Mouse (Mus musculus) left cerebral cortex, postnatal 10 days (tissue): ENCODE measurements around the gene Frmd5. TPM values are rescaled to one million over a fixed set of nuclear protein-coding genes. Genes with fewer than 3 reads are reported as not detected.

Experiments used
- DNase-seq, 2 experiments: peaks; one replicate each; pipeline ENCODE4 v3.0.0; 2021 to 2022; ENCODE audit warnings: low spot score in 2 of 2, mixed read lengths in 1 of 2; ENCODE audit errors: extremely low spot score in 1 of 2
- intact Hi-C: fragments of 180-260 bp; cut with DNase I; formaldehyde crosslinking; loops from one replicate; pipeline ENCODE4 v1.15.1; 2025
- total RNA-seq, 2 experiments: library from RNA; stranded (reverse); gene quantifications; 2 replicates each; pipeline ENCODE4 v1.2.3; 2021

Frmd5 gene
- total RNA-seq, 2 experiments from 2014 or later: 44.0 to 46.4 TPM

DNA sequence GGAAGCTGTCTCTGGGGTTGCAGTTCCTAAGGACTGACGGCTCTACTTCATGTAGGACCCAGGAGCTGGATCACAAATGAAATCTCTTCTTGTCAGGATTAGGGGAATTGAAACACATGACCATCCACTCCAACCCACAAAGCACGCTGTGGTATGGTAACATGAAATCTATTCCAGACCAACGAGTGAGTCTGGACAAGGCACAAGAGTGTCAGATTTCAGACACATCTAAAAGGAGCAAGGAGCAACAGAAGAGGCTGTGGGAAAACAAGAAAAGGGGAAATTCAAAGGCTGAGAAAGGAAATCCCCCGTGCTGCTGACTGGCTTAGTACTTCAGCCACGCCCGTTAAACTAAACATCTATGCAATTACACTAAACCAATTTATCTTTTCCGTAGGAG, 19.6 kb downstream of the Frmd5 start:
- intact Hi-C loops: no loop called here
- no peak for DNase-seq

DNA sequence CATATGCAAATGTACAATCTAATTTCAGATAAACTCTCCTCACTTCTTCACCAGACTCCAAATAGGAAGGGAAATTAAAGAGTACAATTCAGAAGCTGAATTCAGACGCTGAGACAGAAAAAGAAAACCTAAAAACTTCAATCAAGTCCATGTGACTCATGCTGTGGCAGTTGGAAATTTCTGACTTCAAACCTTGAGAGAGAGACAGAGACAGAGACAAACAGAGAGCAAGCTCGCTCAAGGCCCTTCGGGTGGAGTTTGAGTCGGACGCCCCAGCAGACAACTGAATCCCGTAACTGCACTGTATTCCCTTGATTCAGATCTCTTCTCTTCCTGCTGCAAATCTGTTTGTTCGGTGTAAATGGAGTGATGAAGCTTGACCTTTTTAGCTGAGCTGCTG, 30.7 kb downstream of the Frmd5 start:
- peak in 1 of 2 experiments; percentile 11 for DNase-seq
- intact Hi-C loops: no loop called here

DNA sequence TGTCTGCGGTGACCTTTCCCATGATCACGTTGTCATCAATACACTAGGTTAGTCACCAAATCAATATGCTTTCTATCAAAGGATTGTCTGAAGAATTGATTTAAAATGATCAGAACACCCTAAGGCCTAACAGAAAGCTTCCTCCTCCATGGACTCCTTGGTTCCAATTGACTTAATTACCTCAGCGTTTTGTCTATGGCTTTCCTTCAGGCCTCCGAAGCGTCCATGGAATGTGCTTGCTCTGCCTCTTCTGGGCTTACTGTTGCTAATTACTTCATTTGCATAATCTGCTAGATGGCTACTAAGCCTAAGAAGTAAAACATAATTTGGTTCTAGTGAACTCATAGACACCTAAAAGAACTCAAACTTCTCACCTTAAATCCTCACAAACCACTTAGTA, 42.0 kb downstream of the Frmd5 start:
- intact Hi-C loops: no loop called here

DNA sequence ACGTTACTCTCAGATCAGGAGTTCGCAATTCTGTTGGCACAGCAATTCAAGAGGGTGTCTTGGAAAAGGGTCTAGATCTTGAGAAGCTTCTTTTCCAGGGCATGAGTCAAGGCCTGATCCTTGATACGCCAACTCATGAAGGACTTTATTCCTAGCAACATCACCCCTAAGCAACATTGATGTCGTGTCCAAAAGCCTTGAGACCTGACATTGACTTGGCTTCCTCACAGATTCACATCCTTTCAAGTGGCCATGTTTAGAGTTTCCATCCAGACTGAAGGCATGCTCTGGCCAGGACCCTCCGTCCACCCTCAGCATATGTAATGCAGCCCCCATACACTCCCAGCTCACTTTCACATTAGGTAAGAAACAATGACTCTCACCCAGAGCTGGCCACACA, 45.0 kb downstream of the Frmd5 start:
- intact Hi-C loops: no loop called here
- DNase-seq: no peak

More for the DNA sequence above, 42.0 kb downstream of the Frmd5 start:
- DNase-seq: no peak

DNA sequence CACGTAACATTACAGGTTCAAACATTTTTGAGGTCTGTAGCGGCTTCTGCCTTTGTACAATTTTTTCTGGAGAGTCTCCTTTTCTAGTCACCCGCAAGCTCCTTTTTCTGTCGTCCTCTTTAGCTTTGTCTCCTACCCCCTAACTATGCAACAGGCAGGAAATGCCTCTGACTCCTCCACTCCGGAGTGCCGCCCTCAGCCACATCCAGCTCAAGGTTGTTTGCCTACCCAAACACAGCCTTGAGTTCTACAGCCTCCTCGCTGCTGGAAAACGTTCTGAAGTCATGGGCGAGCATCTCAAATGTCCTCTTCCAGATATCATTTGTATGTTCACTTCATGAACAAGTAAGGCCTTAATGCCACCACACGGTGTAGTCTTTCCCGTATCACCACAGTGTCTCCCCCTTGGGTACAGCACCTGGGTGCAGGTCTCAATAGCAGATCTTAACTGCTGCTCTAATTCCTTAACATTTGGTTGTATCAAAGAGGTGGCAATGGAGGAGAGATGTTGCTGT, 45.5 kb downstream of the Frmd5 start:
- no peak for DNase-seq
- intact Hi-C loops: no loop called here

DNA sequence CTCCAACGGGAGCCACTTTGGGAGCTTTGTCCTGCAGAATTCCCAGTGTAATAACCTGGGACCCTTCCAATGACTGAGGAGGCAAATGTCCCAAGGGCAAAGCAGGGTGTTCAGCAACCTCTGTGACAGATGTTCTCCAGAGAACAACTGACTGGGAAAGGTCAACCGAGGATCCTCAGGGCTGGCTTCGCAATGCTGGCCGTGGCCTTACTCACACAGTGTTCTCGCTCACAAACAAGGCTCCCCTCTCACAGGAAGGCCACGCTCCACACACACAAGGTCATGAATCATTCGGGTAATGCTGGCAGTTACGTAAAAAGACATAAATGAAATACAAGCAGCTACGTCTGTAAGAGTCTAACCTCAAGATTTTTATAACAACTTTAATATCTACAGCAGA, 46.2 kb downstream of the Frmd5 start:
- DNase-seq: no peak
- intact Hi-C loops: no loop called here

DNA sequence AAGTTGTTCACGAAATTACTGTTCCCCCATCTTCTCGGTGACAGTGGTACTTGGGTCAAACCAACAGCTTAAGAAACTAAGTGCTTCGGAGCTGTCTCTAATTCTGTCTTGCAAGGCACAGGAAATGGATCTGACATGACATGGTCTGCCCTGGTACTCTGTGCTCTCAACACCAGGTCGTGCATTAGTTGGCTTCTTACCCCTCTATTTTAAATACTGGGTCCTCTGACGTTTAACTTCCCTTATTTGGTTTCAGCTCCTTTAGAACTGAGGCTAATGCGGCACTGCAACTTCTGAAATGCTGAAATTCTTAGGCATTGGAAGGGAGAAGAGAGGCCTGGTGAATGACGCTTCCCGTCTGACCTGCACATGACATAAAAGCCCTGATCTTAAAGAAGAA, 48.6 kb downstream of the Frmd5 start:
- DNase-seq: no peak
- intact Hi-C loops: no loop called here

DNA sequence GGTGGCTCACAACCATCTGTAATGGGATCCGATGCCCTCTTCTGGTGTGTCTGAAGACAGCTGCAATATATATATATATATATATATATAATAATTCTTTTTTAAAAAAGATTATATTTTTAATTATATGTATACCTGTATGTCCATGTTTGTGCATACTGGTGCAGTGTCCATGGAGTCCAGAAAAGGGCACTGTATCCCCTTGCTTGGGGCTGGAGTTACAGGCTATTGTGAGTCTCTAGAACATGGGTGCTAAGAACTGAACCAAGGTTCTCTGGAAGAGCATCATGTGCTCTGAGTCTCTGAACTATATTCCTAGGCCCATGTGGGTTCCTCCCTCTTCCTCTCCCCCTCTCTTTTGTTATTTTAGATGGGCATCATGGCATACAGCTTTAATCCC, 50.6 kb downstream of the Frmd5 start:
- intact Hi-C loops: no loop called here

DNA sequence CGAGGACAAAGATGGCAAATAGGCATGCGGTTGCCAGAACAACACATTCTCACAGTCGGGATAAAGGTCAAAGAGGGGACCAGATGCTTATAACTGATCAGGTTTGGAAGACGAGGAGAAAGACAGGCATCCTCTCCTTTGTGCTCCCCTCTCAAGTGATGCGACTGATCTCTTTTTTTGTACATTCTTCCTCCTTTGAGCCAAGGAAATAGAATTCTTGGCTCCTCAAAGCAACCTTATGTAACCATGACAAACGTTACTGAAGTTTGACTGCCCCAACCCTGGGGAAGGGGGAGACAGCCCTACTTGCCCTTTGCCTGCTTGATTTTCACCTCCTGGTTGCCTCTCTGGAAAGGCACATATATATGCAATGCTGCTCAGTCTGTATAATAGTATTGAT, 51.8 kb downstream of the Frmd5 start:
- DNase-seq: no peak
- intact Hi-C loops: no loop called here

More for the DNA sequence above, 50.6 kb downstream of the Frmd5 start:
- no peak for DNase-seq

DNA sequence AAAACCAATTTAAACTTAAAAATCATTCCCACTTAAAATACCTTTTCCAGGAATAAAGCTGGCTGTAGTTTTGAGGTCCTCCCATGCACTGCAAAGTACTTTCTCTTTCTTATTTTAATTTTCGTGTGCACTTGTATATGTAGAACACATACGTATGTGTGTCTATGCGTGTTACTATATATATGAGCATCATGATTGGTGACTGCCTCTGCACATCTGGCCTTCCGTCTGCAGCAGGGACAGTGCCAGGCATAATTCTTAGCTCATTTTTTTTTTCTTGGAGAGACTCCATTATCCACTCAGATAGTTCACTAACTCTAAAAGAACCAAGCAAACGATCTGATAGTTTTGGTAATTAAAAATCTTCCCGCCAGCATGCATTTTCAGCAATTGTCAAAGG, 56.8 kb downstream of the Frmd5 start:
- intact Hi-C loops: no loop called here
- DNase-seq: peak in 1 of 2 experiments; percentile 38

DNA sequence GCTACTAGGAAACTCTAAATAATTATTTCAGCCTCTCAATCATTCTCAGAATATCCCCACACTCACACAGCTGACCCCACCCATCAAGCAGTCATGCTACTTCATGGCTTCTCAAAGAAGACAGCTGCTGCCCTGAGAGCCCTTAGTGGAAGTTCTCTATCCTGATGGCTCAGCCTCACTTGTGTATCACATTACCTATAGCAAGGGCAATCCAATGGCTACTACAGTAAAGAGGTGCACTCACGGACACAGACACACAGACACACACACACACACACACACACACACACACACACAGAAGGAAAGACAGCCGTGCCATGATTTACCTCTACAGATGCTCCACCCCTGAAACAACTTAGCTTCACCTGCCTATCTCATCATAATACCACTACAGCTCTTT, 65.7 kb downstream of the Frmd5 start:
- no peak for DNase-seq
- intact Hi-C loops: no loop called here

DNA sequence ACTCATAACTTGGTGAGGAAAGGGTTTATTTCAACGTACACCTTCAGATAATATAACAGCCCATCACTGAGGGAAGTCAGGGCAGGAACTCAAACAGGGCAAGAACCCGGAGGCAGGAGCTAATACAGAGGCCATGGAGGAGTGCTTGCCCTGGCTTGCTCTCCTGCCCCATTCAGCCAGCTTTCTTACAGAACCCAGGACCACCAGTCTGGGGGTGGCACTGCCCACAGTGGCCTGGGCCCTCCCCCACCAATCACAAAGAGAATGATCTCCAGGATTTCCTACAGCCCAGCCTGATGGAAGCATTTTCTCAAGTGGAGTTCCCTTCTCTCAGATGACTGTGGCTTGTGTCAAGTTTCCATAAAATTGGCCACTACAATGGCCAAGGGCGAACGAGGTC, 67.5 kb downstream of the Frmd5 start:
- no peak for DNase-seq
- intact Hi-C loops: no loop called here

DNA sequence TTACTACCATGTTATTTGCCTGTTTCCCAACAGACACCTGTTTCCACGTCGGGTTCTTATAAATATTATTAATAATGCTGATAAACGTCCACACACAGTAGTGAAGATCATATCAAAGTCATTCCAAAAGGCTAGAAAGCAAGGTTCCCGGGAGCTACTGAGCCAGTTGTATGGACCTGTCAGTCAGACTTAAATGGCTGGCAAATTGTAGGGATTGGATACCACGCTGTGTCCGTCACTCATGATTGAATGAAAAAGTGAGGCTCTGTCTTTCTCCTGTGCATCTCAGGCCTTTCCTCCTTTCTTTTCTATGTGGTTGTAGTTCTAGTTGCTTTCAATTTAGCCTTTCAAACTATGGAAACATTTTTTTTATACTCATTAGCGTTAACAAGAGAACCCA, 73.5 kb downstream of the Frmd5 start:
- intact Hi-C loops: no loop called here
- no peak for DNase-seq

DNA sequence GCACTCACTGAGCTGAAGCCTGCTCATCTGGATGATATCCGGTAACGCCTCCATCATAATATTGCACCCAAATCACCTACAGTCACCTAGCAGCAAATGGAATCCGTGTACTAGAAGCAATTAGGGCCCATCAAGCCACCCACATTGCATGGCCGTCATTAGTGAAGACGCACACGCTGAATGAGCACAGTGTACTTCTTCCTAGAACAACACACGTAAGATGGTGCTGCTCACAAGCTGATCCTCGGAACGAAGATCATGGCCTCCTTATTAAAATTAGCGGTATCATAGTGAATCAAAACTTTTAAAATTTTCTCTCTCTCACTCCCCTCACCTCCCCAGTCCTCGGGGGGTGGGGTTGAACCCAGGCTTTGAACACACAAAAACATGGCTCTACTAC, 76.4 kb downstream of the Frmd5 start:
- DNase-seq: no peak
- intact Hi-C loops: no loop called here

DNA sequence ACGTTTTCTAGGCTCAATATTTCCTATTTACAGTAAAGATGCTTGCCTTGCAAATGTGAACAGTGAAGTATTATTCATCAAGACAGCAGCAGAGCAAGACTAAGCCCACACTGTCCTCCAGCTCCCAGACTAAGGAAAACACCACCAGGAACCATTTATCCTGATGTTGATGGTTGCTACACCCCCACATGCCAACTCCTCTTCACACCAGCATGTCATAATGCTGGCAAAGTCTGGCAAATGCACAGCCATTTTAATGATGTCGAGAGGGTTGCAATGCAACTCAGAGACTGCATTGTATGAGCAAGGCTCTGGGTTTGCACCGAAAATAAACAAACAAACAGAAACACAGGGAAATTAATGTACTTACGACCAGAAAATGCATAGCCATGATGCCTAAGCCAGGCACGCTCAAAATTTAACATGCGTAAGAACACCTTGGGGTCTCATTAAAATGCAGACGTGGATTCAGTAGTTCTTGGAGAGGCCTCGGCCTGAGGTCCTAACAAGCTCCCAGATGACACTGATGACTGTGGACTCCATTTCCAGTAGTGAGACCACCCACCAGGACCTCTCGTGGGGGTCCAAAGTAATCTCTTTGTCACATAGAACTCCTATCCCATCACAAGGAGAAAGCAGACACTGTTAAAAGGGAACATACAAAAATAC, 77.8 kb downstream of the Frmd5 start:
- DNase-seq: no peak
- intact Hi-C loops: no loop called here

DNA sequence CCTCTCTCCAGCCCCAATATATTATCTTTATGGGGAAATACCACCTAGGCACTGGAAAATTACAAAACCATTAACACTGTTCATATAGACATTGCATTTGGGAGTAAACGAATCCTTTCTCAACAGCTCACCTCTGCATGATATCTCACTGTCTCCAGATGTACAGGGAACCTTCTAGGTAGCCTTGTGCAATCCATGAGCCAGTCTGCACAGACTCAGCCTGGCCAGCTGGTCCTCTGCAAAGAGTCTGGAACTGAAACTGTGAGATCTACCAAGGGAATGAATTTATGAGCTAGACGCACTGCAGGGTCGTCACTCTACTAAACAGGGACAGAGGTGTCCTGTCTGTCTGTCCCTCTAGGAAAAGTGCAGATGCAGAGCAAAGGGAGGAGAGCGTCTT, 82.0 kb downstream of the Frmd5 start:
- DNase-seq: no peak
- intact Hi-C loops: no loop called here

DNA sequence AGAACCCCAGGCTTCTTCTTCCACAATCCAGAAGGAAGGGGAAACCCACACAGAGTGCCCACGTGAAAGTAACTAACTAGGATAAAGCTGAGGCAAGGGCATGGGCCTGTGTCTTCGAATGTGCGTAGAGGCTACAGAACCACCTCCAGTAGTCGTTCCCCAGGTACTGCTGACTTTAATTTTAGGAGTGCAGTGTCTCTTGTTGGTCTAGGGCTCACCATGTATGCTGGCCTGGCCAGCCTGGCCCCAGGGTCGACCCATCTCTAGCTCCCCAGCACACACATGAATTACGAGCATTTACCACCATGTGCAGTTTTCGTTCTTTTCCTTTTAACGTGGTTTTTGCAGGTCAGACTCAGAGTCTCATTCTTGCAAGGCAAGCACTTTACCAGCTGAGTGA, 83.1 kb downstream of the Frmd5 start:
- DNase-seq: no peak
- intact Hi-C loops: no loop called here

DNA sequence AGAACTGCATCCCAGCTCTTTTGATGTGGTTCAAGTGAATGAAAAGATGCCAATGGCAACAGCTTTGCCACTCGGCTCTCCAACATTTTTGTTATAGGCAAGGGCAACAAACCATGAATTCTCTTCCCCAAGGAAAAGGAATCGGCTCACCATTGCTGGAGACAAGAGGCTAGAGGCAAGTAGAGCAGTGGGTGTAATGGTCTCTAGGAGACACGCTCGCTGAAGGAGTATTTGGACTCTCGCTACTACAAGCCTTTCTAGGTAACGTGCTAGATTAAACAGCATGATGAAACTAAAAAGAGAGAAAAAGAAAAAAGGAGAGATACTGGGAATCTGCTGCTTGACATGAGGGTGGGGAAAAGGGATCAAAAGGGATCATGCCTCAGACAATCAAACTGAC, 87.9 kb downstream of the Frmd5 start:
- no peak for DNase-seq
- intact Hi-C loops: no loop called here

DNA sequence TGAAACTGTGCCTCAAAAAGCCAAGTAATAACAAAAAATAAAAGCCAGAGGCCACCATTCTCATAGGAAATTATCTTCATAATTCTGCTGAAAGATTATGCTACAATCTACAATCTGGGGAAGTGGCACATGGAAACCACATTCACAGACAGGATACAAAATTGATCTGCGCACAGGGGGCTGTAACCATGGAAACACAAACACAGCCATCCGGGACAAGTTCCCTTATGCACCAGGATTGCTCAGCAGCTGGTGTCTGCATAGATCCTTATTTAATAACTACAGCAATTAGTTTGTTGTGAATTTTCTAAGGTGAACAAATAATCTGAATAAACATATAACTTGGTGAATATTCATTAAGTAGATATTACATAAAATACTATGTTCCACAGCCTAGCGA, 89.8 kb downstream of the Frmd5 start:
- DNase-seq: peak in 1 of 2 experiments; percentile 34
- intact Hi-C loops: no loop called here

DNA sequence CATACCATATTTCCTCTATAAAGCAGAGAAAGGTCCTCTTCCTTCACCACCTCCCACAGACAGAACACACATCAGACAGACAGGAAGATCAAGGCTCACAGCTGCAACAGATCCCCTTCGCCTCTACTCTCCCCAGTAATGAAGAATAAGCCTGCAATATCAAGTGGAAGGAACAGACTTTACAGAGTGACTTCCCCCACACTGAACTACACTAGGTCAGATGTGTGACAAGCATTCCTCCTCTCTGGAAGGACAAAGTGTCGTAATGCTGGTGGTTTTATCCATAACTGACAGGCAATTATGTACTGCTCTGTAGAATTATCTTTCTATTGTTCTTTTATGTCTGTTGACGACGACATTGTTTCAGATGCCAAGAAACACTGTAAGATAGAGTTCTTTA, 93.3 kb downstream of the Frmd5 start:
- intact Hi-C loops: no loop called here
- DNase-seq: no peak

DNA sequence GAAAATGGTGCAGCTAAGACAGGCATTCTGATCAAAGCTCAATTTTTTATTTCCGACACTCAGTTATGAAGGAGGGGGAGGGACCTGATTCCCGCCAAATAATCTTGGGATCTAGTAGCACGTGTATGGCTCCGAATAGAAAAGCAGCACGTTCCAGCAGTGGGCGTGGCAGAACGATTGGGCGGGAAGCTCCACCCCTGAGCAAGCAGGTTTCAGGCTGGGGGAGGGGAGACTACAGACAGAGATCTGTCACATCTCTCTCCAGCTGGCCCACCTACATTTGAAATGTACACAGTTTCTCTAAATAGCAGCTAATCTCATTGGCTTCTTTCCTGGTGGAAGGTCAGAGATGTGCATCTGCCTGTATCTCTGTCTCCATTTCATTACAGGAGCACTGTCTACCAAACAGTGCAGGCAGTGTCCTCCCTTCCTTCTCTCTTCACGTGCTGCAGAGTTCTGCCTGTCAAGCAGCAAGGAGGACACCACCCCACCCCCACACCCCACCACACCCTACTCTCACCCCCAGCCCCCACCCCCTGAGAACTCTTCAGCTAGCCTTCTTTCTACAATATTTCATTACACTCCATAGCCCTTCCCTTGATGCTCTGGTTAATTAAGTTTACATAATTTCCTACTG, 95.0 kb downstream of the Frmd5 start:
- peak in 1 of 2 experiments; percentile 36 for DNase-seq
- intact Hi-C loops: no loop called here
